Mouse (Mus musculus) kidney, postnatal 10 days (tissue): ENCODE results near the gene Dcpp2.
"Not testable (repeated sequence)": the region's sequence is repeated elsewhere in the genome, so short reads cannot be mapped to it uniquely, and the experiment has no call there.

Experiments used
- DNase-seq: peaks from one replicate; pipeline ENCODE4 v3.0.0; 2021; ENCODE audit warnings: mixed read lengths

Gene Dcpp2

GRCm38 (mm10) chr17:23880576-23880975, at the start of gene Dcpp2, which contains the start of gene Dcpp1:
TSS of gene Dcpp2 (plus strand) at chr17:23880880.
TSS of gene Dcpp1 (plus strand) at chr17:23880876.
- not testable (repeated sequence) for DNase-seq

- DNase-seq, result no peak
Observed at GRCm38 (mm10) chr17:23831201-23831600, 49.5 kb upstream of the Dcpp2 start.

- no peak for DNase-seq
Observed at GRCm38 (mm10) chr17:23836006-23836575, 44.6 kb upstream of the Dcpp2 start, which contains the start of gene Prss33. TSS of gene Prss33 (minus strand) at chr17:23836056.

- DNase-seq, result peak; percentile 83
Observed at GRCm38 (mm10) chr17:23841145-23841544, 39.5 kb upstream of the Dcpp2 start.

GRCm38 (mm10) chr17:23843141-23843811, 37.4 kb upstream of the Dcpp2 start:
- peak; percentile 28 for DNase-seq

- DNase-seq, result peak; percentile 71
Observed at GRCm38 (mm10) chr17:23843812-23844273, 36.8 kb upstream of the Dcpp2 start, which contains the start of the genes Prss32 and Prss41. TSS of gene Prss32 (plus strand) at chr17:23843855. TSS of gene Prss41 (minus strand) at chr17:23844172.

GRCm38 (mm10) chr17:23850028-23850427, 30.7 kb upstream of the Dcpp2 start:
- no peak for DNase-seq

- DNase-seq, result peak; percentile 77
Observed at GRCm38 (mm10) chr17:23850853-23851749, 29.6 kb upstream of the Dcpp2 start.

GRCm38 (mm10) chr17:23853292-23853691, 27.4 kb upstream of the Dcpp2 start:
- DNase-seq, result peak; percentile 81

GRCm38 (mm10) chr17:23854229-23854765, 26.4 kb upstream of the Dcpp2 start:
- DNase-seq, result no peak

- no peak for DNase-seq
Observed at GRCm38 (mm10) chr17:23857193-23857592, 23.5 kb upstream of the Dcpp2 start.

GRCm38 (mm10) chr17:23857913-23858312, 22.8 kb upstream of the Dcpp2 start:
- no peak for DNase-seq

- peak; percentile 27 for DNase-seq
Observed at GRCm38 (mm10) chr17:23862926-23863325, 17.8 kb upstream of the Dcpp2 start.

GRCm38 (mm10) chr17:23867756-23868155, 12.9 kb upstream of the Dcpp2 start, which contains the start of gene Prss21:
TSS of gene Prss21 (plus strand) at chr17:23868056.
- no peak for DNase-seq

- DNase-seq, result no peak
Observed at GRCm38 (mm10) chr17:23868513-23868912, 12.2 kb upstream of the Dcpp2 start.

GRCm38 (mm10) chr17:23873884-23874856, 6.5 kb upstream of the Dcpp2 start:
- DNase-seq, result peak; percentile 81

GRCm38 (mm10) chr17:23876741-23877140, 3.9 kb upstream of the Dcpp2 start:
- no peak for DNase-seq

GRCm38 (mm10) chr17:23877166-23877565, 3.5 kb upstream of the Dcpp2 start:
- no peak for DNase-seq

GRCm38 (mm10) chr17:23917158-23917557, 36.5 kb downstream of the Dcpp2 start, which contains the start of gene Dcpp3:
TSS of gene Dcpp3 (plus strand) at chr17:23917458.
- not testable (repeated sequence) for DNase-seq

- peak; percentile 94 for DNase-seq
Observed at GRCm38 (mm10) chr17:23924531-23925007, 43.9 kb downstream of the Dcpp2 start.

- DNase-seq, result peak; percentile 82
Observed at GRCm38 (mm10) chr17:23925090-23925493, 44.4 kb downstream of the Dcpp2 start.
